Mouse (Mus musculus) forebrain, postnatal 0 days (tissue): ENCODE data around the gene Ifnl2. TPM values are rescaled to one million over a fixed set of nuclear protein-coding genes. Genes with fewer than 3 reads are reported as not detected.
"Not testable (repeated sequence)": the region's sequence is repeated elsewhere in the genome, so short reads cannot be mapped to it uniquely, and the experiment has no call there.

Source experiments
- ATAC-seq: fragments of 200-750 bp; cut with Nextera tagmentation; 2 replicates; pipeline ENCODE4 v1.8.0; 2017; ENCODE audit warnings: mild to moderate bottlenecking, moderate library complexity
- DNase-seq: peaks from one replicate; pipeline ENCODE4 v3.0.0-alpha.2; 2015
- H3K27ac ChIP-seq: fragments of 300-500 bp; sonication (generic); 2 replicates; pipeline ENCODE4 v1.5.1; 2014; ENCODE audit warnings: low read depth, mild to moderate bottlenecking, antibody characterized with exemption, low read length, moderate library complexity, mixed read lengths
- H3K27me3 ChIP-seq: fragments of 300-500 bp; sonication (generic); 2 replicates; pipeline ENCODE4 v1.6.1; 2014; ENCODE audit warnings: mild to moderate bottlenecking, low read length, mixed read lengths; ENCODE audit not compliant: insufficient read depth
- H3K36me3 ChIP-seq: fragments of 300-500 bp; sonication (generic); 2 replicates; pipeline ENCODE4 v1.6.1; 2014; ENCODE audit warnings: mild to moderate bottlenecking, moderate library complexity; ENCODE audit not compliant: insufficient read depth
- H3K4me1 ChIP-seq: fragments of 300-500 bp; sonication (generic); 2 replicates; pipeline ENCODE4 v1.6.1; 2014; ENCODE audit warnings: antibody characterized with exemption; ENCODE audit not compliant: insufficient read depth
- H3K4me2 ChIP-seq: fragments of 300-500 bp; sonication (generic); 2 replicates; pipeline ENCODE4 v1.6.1; 2014; ENCODE audit warnings: low read depth, mild to moderate bottlenecking, moderate library complexity
- H3K4me3 ChIP-seq: fragments of 300-500 bp; sonication (generic); 2 replicates; pipeline ENCODE4 v1.5.1; 2014; ENCODE audit warnings: low read depth, low read length, mixed read lengths
- H3K9ac ChIP-seq: fragments of 300-500 bp; sonication (generic); 2 replicates; pipeline ENCODE4 v1.6.1; 2014; ENCODE audit warnings: mild to moderate bottlenecking
- H3K9me3 ChIP-seq: fragments of 300-500 bp; sonication (generic); 2 replicates; pipeline ENCODE4 v1.6.1; 2016; ENCODE audit warnings: low read length
- CTCF ChIP-seq: sonication (generic); IDR thresholded peaks from 2 replicates; pipeline ENCODE4 v1.5.1; 2016; ENCODE audit warnings: antibody characterized with exemption, control low read depth, low read depth
- WGBS: fragments of 180-500 bp; shearing (Covaris S2); extraction: QIAGEN DNeasy Blood & Tissue Kit; methylation state at CpG from one replicate; pipeline ENCODE4 v1.1.7; 2014; 5-methylcytosine and 5-hydroxymethylcytosine counted together
- polyA plus RNA-seq: library from polyadenylated mRNA; unstranded; fragments of >200 nt; fragmentation: Nextera tagmentation; extraction: Ambion mirVana; gene quantifications from 2 replicates; pipeline ENCODE4 v1.2.1, GENCODE M21; 2015
- total RNA-seq: library from RNA; depleted of rRNA; stranded (reverse); fragments of >200 nt; gene quantifications from 2 replicates; pipeline ENCODE4 v1.2.3, GENCODE M21; 2014

Ifnl2 gene
- total and polyA plus RNA-seq, 2 experiments from 2014 or later, result not detected

GRCm38 (mm10) chr7:28532005-28532404 is 21.8 kb upstream of the Ifnl2 start:
- H3K4me2 ChIP-seq, result no peak overlapping the region
- no peaks in the 10 kb centered on the region for H3K4me1 ChIP-seq
- H3K9ac ChIP-seq, result no peak overlapping the region
- no peak overlapping the region for H3K4me3 ChIP-seq
- no peaks in the 10 kb centered on the region for H3K27me3 ChIP-seq
- no peak for TF ChIP-seq CTCF
- ATAC-seq (no peak), DNase-seq (no peak)
- H3K36me3 ChIP-seq, result no peaks in the 10 kb centered on the region
- no peaks in the 10 kb centered on the region for H3K9me3 ChIP-seq
- no peak overlapping the region for H3K27ac ChIP-seq
- 81% methylated on average over 8 of the region's 8 CpGs for WGBS

- peak; percentile 67 for TF ChIP-seq CTCF
- no peaks in the 10 kb centered on the region for H3K4me1 ChIP-seq
- H3K9ac ChIP-seq, result no peak overlapping the region
- no peaks in the 10 kb centered on the region for H3K9me3 ChIP-seq
- no peak overlapping the region for H3K4me2 ChIP-seq
- WGBS, result 8% methylated on average over 19 of the region's 19 CpGs
- ATAC-seq (no peak; the same call in 1 of the 2 replicates), DNase-seq (peak; percentile 38)
- H3K36me3 ChIP-seq, result no peaks in the 10 kb centered on the region
- no peaks in the 10 kb centered on the region for H3K27me3 ChIP-seq
- H3K27ac ChIP-seq, result no peak overlapping the region
- H3K4me3 ChIP-seq, result no peak overlapping the region
Observed at GRCm38 (mm10) chr7:28527922-28528719, 17.9 kb upstream of the Ifnl2 start.

DNA sequence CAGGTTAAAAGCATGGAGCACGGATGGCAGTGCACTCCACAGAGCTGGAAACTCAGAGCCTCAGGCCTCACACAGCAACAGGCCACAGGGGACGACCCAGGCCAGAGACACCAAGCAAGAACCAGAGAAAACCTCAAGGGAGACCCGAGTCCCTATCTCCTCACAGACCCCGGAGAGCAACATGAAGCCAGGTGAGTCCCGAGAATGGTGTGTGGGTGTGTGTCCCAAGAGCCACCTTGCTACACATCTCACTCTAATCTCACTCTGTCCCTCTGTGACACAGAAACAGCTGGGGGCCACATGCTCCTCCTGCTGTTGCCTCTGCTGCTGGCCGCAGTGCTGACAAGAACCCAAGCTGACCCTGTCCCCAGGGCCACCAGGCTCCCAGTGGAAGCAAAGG is 12.3 kb upstream of the Ifnl2 start, which contains the start of gene Ifnl3:
Gene Ifnl3 (plus strand): TSS at position 301 of the 400 bp plus-strand sequence.
- WGBS, result 74% methylated on average over 5 of the region's 6 CpGs
- not testable (repeated sequence) for H3K4me1 ChIP-seq, H3K27ac ChIP-seq, H3K27me3 ChIP-seq, ATAC-seq, H3K4me2 ChIP-seq, H3K4me3 ChIP-seq, H3K36me3 ChIP-seq, DNase-seq, H3K9me3 ChIP-seq, H3K9ac ChIP-seq

- 71% methylated on average over 8 of the region's 8 CpGs for WGBS
- H3K9me3 ChIP-seq, result no peaks in the 10 kb centered on the region
- TF ChIP-seq CTCF, result no peak
- H3K27me3 ChIP-seq, result no peaks in the 10 kb centered on the region
- H3K36me3 ChIP-seq, result no peaks in the 10 kb centered on the region
- no peak overlapping the region for H3K4me2 ChIP-seq
- no peak overlapping the region for H3K4me3 ChIP-seq
- ATAC-seq, result no peak
- DNase-seq, result no peak
- no peaks in the 10 kb centered on the region for H3K4me1 ChIP-seq
- H3K27ac ChIP-seq, result no peak overlapping the region
- H3K9ac ChIP-seq, result no peak overlapping the region
Observed at GRCm38 (mm10) chr7:28511441-28511840, 1.2 kb upstream of the Ifnl2 start.

GRCm38 (mm10) chr7:28509121-28509520 is 1.1 kb downstream of the Ifnl2 start:
- not testable (repeated sequence) for H3K27ac ChIP-seq, H3K9me3 ChIP-seq, H3K4me2 ChIP-seq, H3K4me1 ChIP-seq, H3K27me3 ChIP-seq, DNase-seq, H3K4me3 ChIP-seq, ATAC-seq, H3K9ac ChIP-seq, H3K36me3 ChIP-seq
- WGBS, result no CpG with 5 or more reads among the region's 2 CpGs

DNA sequence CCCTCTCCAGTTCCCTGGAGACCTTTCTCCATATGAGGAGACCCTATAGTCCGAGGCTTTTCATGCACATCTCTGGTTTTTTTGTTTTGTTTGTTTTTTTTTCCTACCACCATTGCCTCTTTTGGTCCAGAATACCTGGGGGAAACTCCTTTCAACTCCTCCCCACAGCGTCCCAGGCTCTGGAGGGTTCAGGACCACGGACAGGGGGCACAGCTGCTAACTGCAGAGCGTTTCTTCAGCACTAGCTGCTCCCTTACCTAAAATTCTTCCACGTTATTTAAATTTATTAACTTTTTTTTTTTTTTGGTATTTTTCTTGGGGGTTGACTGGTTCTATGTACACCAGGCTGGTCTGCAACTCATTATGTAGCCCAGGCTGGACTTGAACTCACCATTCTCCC is 4.7 kb downstream of the Ifnl2 start:
- no peak overlapping the region for H3K27ac ChIP-seq
- no peaks in the 10 kb centered on the region for H3K36me3 ChIP-seq
- H3K4me2 ChIP-seq, result no peak overlapping the region
- WGBS, result 8% methylated on average over 5 of the region's 5 CpGs
- DNase-seq, result no peak
- no peak for TF ChIP-seq CTCF
- no peaks in the 10 kb centered on the region for H3K4me1 ChIP-seq
- ATAC-seq, result no peak
- no peak overlapping the region for H3K9ac ChIP-seq
- no peak overlapping the region for H3K4me3 ChIP-seq
- H3K9me3 ChIP-seq, result no peaks in the 10 kb centered on the region
- no peaks in the 10 kb centered on the region for H3K27me3 ChIP-seq

- H3K27me3 ChIP-seq, result no peaks in the 10 kb centered on the region
- H3K36me3 ChIP-seq, result no peaks in the 10 kb centered on the region
- ATAC-seq, result no peak
- H3K9me3 ChIP-seq, result no peaks in the 10 kb centered on the region
- 64% methylated on average over 11 of the region's 11 CpGs for WGBS
- H3K4me3 ChIP-seq, result no peak overlapping the region
- H3K27ac ChIP-seq, result no peak overlapping the region
- no peak for TF ChIP-seq CTCF
- H3K9ac ChIP-seq, result no peak overlapping the region
- no peak for DNase-seq
- no peak overlapping the region for H3K4me2 ChIP-seq
- no peaks in the 10 kb centered on the region for H3K4me1 ChIP-seq
Observed at GRCm38 (mm10) chr7:28495426-28495825, 14.8 kb downstream of the Ifnl2 start.
